Mouse (Mus musculus) heart, adult 9 months (tissue): ENCODE measurements at regions not wholly inside any gene's neighbourhood (a gene's known extent, or its start where the extent isn't known, plus 50 kb on each side); places are given as distances from the start of the nearest gene placed in this dataset.
A peak's percentile ranks its signal among the peaks of the same experiment; 100 is the strongest.

Experiments used
- DNase-seq, 2 experiments: peaks; one replicate each; pipeline ENCODE4 v3.0.0; 2022; ENCODE audit warnings: low spot score in 2 of 2

DNA sequence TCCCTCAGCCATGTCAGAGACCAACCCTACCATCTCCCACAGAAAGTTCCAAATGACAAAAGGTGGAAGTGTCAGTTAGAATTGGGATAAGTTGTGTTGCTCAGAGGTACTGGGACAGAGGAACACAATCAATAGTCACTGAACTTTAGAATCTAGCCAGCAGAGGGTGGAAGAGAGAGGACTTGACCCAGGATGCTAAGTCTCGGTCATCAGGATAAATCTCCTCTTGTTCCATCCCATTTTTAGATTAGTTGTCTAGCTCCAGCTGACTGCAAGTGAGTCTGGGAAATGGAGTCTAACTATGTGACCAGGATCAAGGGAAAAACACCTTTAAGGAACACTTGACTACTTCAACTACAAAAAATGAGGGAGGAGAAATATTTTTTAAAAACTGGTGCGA is 91.5 kb downstream of the Fam84b start:
- DNase-seq = peak in 1 of 2 experiments; percentile 13

DNA sequence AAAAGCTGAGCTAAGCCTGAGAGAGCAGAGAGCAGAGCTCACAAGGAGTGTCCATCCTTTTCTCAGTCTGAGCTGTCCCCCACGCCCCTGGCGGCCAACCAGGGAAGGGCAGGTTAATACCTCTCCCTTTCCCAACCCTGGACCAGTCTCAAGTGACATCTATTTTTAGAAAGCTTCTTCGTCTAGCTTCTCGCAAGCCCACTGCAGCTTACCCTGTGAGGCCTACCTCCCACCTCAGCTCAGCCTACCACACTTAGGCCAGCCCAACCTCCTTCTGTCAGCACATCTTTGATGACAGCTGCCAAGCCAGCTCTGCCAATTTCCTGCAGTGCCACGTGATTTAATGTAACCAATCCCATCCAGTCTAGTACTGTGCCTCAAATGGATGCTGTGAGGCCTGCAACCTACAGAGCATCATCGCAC is 93.6 kb downstream of the Fam84b start:
- peak; percentile 5 to 15 for DNase-seq

DNA sequence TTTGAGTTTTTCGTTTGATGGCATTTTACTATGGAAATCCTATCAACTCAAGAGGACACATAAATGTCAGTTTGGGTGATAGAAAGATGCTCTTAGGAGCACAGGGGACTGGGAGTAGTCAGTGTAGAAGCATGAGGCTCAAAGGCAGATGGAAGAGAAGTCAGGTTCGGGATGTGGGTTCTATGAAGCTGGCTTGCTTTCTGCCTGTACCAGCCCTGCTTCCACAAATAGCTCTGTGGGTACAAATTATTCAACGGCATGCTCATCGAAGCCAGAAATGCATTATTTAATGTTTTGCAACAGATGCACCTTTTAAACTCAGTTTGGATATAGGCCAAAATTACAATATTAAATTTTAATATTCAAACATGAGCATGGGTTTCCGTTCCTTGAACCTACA is 99.3 kb downstream of the Fam84b start:
- DNase-seq = no peak

DNA sequence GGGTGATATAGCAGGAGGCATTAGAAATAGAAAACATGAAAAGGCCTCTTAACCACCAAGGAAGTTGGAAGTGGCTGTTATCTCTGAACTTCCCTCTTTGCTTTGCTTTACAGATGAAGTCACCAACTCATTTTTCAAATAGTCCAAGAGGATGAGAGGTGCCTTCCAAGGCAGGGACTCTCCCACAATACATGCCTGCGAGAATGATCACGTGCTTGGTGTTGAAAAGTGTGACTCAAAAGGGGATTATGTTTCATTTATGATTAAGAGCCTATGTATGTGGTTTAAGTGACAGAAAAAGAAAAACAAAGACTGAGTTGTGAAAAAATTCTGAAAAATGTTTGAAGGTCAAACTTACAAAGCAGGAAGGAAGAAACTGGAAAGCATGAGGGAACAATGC is 114.0 kb downstream of the Fam84b start:
- no peak for DNase-seq

DNA sequence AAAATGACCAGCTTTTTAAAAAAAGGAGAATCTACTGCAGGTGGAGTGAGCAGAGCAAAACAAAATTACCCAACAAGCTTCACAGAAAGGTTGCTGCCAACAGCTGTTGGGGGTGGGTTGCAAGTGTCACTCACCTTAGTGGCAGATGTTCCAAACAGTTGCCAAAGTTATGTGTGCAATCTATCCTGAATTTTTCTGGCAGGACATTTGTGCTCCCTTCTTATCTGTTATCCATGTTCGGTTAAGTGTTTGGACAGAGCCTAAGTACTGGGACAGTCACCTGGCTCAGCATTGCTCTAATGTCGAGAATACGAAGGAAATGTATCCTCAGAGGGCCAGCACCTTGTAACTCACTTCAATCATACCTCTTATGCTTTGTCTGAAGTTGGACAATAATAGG is 115.3 kb downstream of the Fam84b start:
- no peak for DNase-seq

DNA sequence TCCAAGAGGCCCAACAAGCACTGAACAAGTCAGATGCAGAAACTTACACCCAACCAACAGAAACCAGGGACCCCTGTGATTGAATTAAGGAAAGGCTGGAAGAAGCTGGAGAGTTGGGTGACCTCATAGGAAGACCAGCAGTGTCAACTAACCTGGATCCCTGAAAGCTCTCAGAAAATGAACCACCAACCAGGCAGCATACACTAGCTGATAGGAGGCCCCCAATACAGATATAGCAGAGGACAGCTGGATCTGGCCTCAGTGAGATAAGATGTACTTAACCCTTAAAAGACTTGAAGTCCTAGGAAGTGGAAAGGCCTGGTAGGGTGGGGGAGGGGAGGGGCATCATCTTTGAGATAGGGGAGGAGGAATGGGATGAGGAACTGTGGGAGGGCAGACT is 121.2 kb downstream of the Fam84b start:
- DNase-seq = no peak

DNA sequence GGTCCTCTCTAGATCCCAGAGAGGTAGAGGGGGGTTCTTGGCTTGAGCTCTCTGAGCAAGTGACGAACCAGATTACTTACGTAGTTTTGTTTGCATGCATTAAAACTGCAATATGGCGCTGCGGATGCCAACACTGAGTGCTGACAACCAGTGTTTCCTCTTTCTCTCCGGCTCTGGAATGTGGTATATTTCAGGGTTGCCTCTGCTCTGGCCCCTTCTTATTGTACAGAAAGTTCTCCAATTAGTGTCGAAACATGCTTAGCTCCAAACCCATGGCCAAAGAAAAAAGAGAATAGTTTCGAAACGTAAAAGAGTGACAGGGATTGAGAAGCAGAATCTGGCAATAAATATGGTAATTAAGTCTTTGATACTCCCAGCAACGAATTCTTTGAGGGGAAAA is 124.8 kb downstream of the Fam84b start:
- DNase-seq = no peak

DNA sequence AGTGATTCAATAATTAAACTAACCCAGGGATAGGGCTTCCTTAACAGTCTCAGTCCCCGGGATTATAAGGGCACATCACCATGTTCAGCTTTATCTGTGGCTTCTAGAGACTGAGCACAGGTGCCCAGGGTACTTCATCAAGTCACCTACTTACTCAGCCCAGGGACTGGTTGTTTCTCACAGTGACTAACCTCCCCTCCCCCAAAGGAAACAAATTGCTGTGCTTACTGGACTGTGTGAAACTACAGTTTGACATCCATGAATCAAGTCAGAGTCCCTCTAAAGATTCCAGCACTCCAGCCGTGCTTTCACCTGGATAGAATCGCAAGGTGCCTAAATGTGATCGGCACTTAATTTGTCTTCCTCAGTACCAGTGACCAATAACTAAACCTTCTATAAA is 125.2 kb downstream of the Fam84b start:
- no peak for DNase-seq

DNA sequence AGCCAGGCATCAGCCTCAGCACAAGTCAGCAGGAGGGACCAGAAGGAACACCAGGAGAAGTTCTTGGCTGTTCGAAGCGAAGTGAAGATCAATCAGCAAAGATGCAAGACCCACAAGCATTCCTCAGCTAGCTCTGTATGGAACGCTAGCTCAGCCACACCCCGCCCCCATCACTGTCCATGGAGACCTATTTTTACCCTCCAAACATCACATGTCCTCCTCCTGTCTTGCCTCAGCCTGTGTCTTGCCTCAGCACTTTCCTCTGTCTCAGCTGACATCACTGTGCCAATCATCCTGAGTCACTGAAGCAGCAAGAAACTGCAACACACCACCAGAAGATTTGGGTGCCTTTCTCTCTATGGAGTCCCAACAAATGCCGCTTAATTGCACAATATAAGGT is 134.2 kb downstream of the Fam84b start:
- peak in 1 of 2 experiments; percentile 14 for DNase-seq

DNA sequence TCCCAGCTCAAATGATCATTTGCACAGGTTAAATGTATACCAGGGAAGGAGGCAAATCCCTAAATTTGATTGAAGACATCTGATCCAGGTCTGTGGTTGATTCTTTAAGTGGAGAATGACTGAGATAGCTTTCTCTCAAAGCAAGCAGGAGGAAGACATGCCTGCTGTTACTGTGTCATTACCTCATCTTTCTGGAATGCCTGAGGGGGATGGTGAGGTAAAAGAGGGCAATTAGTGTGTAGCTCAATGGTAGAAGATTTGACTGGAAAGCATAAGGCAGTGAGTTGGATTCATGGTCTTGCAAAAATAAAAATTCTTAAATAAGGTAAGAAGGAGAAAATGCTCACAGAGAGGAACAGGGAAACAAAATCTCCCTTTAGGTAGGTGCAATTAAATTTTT is 144.9 kb downstream of the Fam84b start:
- DNase-seq = no peak

DNA sequence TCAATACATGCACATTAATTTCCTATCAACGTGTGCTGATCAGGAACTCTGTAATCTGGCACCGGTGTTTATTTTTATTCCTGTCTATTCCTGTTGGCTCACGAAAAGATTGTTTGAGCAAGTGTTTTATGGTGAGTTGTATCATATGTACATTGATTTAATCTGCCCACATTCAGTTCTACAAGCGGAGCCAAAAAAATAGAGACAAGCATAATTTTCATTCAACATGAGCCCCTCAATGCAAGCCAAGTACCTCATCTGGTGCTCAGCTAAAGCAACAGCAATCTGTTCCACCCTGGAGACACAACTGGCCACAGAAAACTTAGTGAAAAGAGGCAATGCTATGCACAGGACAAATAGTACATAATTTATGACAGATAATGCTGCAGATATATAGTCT is 147.6 kb downstream of the Fam84b start:
- no peak for DNase-seq

DNA sequence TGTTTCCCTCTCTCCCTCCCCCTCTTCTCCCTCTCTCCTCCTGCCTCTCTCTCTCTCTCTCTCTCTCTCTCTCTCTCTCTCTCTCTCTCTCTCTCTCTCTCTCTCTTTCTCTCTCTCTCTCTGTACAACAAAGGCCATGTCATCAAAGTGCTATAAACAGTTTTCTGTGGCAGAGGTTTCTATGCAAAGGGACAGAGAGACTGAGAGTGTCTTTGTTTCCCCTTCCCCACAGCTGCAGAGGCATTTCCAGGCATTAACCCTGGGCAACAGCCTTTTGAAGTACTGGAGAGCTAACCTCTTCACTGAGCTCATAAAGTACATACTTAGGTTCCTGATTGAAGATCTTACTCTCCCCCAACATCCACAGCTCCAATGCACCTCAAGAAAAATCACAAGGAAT is 152.3 kb downstream of the Fam84b start:
- DNase-seq = no peak

DNA sequence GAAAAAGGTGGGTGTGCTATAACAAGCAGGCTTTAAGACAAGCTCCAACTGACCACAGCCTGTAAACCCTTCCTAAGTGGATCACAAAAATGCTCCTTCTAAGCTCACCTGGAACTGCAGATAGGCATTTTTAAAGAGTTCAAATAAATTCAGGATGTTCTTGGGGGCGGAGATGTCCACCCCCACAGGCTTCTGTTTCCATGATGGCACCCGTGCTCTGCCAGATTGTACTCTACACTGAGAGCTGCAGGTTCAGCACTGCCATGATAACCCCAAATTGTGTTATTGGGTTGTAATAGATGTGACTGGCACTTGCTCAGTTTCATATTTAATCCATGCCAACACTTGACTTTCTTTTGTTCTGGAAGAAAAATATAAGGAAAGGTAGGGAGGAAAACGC is 158.8 kb downstream of the Fam84b start:
- DNase-seq = no peak

DNA sequence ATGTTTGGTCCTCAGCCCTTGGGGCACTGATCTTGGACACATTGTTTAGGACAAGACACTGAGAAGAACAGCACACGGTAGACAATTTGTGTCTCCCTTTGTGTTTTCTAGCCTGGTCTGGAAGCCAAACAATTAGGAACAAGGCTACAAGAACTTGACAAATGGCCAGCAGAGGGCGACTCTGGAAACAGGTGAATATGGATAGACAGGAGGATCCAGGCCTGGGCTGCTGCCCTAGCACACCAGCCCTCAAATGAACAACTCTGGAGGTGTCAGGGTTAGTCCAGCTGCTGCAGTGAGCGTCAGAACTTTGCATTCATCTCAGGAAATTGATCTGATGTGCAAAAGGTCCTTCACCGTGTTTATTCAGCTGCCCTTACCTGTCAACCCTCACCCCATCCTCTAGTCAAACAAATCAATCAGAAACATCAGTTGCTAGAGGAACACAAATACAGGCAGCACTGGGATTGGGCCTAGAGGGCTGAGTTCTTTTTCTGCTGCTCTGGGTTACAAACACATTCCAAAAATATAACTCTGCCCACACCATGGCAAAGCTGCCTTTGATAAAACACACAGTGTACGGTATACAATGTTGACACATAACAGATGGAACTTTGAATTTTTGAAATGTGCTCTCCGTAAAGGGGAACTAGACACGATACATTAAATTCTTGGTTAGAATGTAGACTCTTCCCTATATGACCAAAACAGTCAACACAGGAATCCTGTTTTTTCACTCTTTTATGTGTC is 159.7 kb downstream of the Fam84b start:
- DNase-seq = no peak

DNA sequence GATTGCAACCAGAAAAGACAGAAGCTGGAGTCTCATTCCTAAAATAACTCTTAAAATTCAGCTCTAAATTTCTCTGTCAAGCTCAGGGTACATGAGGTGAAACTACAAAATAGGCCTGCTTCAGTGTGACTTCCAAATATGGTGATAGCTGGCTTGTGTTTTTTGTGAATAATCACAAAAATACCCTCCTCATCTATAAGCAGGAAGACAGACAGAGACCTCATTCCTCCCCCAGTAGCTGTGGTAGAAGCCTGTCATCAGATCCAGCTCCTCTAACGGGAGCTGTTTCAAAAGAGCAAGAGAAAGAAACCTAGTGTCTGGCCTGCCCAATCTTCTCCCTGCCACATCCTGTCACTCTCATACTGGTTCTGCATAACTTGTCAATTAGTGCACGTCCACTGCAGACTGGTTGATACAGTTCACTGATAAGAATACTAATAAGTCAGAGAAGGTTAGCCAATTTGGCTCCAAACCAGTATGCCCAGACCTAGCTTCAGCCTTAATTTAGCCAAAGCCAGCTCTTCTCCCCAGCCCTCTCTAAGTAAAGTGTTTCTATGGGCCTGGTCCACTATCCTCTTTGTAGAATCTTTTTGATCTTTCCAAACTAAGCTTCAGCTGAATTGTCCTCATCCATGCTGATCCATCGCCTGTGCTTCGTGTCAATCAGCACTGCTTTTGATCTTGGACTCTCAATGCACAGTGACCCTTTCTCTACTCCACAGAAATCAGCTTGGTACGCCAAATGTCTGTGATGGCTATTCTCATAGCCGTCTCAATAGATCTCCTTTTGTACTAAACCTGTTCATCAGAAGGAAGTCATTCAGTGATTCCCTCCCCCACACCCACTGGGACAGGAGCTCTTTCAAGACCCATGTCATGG is 160.6 kb downstream of the Fam84b start:
- no peak for DNase-seq

DNA sequence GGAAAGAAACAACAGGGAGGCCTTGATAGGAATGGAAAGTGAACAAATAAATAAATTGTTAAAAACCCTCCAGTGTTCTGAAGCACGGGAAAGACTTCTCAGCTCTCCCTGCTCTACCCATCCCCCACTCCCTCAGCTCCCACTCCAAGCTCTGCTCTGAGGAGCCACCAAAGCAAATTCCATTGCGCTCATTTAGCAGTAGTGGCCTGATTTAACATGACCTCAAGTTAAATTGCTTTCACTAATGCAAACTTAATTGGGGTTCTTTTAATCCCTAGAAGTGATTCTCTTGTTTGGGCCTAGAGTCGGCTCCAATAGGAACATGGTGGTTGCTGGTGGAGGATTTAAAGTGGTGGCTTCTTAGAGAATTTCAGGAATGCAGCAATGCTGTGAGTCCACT is 161.4 kb downstream of the Fam84b start:
- no peak for DNase-seq

DNA sequence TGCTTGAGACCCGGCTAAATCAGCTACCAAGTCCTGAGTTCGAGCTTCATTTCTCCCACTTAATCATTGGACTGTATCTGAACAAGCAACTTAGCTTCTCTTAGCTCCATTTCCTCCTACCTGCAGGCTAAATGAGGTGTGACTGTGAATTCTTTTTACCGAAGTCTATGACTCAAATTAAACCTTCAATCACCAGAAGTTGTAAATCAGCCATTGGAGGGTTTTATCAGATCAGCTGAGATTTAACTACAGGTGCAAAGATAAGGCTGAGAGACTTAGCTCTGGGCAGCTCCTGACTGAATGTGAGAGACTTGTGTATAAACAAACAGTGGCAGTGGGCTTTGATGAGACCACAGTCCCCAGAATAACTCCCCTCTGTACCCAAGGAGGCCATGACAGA is 176.2 kb downstream of the Fam84b start:
- no peak for DNase-seq

DNA sequence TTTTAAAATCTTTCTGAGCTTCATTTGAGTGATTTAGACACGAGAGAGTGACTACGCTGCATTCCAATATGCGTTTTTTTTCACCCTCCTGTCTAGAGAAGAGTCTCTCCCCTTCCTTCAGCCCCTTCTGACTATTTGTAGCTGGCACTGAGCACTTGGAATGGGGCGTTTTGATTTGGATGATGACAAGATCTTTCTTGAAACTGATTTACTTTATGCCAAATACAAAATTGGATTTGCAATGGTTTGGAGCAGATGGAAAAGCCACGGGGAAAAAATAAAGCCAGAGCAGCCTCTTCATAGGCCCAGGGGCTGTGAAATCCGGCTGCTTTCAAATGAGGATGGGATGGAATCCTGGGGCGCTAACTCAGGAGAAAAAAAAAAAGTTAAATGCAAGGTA is 196.0 kb downstream of the Fam84b start:
- no peak for DNase-seq

DNA sequence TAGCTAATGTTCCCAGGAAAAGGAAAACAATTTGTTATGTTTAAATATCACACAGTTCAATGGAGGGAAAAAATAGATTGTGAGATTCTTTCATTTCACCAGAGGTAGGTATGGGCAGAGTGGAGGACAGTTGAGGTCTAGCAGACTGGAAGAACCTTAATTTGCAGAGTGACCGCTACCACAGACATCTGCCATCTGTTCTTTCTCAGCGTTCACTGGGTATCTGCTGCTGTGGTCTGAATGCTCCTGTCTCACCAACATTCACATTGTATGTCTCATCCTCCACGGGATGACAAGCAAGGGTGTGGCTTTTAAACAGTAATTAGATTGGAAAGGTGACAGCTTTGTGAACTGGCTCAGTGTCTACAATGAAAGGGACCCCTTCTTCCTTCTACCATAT is 198.5 kb downstream of the Fam84b start:
- no peak for DNase-seq

DNA sequence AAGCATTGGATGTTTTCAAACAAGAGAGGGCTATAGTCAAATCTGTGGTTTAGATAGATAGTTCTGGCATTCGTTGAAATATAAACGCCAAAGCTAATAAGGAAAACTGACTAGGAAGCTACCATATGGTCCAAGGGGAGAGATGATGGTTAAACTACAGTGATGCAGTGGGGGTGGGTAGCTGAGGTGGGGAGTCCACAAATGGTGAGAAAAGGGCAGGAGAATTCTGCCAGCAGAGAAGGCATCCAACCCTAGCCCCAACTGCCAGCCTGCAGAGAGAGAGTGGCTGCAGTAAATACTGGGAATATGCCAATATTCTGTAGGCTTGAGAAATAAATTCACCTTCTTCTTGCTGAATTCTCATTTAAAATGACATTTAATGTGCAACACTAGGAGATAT is 204.3 kb downstream of the Fam84b start:
- no peak for DNase-seq

DNA sequence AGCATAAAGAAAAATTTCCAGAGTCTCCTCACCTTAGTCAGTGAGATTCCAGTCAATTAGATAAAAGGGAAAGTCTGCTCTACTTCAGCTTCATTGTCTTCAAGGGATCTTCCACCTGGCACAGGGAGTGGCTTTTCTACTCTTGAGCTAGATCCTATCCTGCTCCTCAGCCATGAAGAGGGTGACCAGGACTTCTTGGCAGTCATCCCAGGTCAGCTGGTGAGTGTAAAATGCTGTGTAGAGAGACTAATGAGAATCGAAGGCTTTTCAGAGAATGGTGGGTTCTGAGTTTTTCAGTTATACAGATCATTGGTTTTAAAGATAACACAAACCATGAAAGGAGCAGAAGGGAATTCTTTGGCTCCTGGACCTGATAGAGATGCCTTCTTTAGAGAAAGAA is 211.8 kb downstream of the Fam84b start:
- no peak for DNase-seq

DNA sequence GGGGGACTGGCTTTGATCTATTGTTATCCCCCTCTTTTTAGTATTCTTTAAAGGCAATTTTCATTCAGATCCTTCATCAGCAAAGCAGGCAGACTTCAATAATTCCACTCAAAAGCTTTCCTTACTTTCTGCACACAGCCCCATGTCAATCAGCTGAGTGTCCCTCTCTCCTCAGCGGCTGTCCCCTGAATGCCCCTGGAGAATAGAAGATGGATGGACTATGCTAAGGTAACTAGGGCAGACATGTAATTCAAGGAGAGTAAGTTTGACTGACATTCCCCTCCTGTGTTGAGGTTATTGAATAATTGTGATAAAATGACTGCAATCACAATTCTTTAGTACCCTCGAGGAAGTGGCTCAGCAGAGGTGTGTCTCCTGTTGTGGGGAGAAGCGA is 220.1 kb downstream of the Fam84b start:
- DNase-seq = no peak

DNA sequence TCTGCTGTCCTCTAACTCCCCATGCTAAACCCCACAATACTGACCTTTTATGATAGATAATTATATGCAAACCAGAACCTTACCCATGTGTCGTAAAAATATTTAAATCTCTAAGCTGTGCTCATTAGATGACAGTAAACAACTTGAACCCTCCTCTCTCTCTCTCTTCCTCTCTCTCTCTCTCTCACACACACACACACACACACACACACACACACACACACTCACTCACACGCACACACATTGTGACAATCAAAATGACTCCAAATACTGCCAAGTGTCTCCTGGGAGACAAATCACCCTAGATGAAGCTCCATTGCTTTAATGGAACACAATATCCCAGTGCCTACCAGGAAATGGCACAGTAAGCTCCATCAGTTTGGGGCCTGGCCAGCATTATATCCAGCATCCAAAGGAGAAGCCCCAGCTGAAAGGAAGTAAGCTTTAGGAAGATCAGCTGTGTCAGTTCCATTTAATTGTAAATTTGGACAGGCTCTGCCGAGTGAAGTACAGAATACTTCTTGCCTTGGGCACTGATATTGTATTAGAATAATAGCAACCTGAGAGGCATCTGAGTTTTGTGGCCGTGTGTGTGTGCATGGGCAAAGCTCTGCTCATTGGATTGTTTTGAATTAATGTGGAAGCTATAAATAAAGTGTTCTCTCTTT is 220.7 kb downstream of the Fam84b start:
- no peak for DNase-seq
